Mouse (Mus musculus) spleen, adult 2 months (tissue): Measurements from ENCODE around the gene Dbn1.

Source experiments
- CTCF ChIP-seq: fragments of 200-500 bp; IDR thresholded peaks from 2 replicates; pipeline ENCODE4 v1.5.1; 2011; ENCODE audit warnings: mild to moderate bottlenecking, inconsistent platforms; ENCODE audit not compliant: insufficient read depth, insufficient read length, insufficient replicate concordance; ENCODE audit errors: extremely low read depth
- POLR2A ChIP-seq: fragments of 200-500 bp; IDR thresholded peaks from 2 replicates; pipeline ENCODE4 v1.6.1; 2011; ENCODE audit warnings: low read depth, low read length, inconsistent platforms

DNA sequence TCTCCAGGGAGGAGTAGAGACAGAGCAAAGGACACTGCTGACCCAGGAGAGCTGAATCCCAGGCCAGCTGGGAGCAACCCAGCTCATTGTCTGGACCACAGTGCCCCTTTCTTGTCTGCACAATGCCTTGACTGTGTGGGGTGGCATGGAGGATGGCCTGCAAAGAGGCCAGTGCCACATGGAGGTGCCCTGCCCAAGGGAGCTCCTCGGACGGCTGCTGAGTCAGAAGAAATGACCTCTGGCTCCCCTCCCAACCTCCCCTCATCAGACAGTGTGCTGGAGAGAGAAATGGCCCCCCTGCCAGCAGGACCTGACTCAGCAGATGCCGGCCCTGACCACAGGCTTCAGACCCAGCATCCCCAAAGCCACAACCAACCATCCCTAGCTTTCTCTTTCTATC, 22.7 kb downstream of the Dbn1 start:
- no peak for TF ChIP-seq CTCF
- no peak for TF ChIP-seq POLR2A
